Mouse (Mus musculus): ENCODE results near the gene Ttc27.

Gene Ttc27

GRCm38 (mm10) chr17:74888836-74889534 lies 171.5 kb downstream of the Ttc27 start:
- peak; percentile 22 for DNase-seq

GRCm38 (mm10) chr17:74889535-74890117 lies 172.1 kb downstream of the Ttc27 start:
- peak; percentile 7 for DNase-seq

- DNase-seq: no peak
These were observed 184.9 kb downstream of the Ttc27 start for GRCm38 (mm10) chr17:74902453-74902852.

GRCm38 (mm10) chr17:74903411-74904331 lies 186.1 kb downstream of the Ttc27 start:
- peak; percentile 9 for DNase-seq

- no peak for DNase-seq
These were observed 186.8 kb downstream of the Ttc27 start for GRCm38 (mm10) chr17:74904332-74904687.

GRCm38 (mm10) chr17:74904956-74905355 lies 187.4 kb downstream of the Ttc27 start:
- DNase-seq: no peak

- no peak for DNase-seq
These were observed 195.5 kb downstream of the Ttc27 start for GRCm38 (mm10) chr17:74912995-74913394.

Data from embryo, embryonic 11 days (tissue).